Mouse (Mus musculus) CH12.LX (cell line): ENCODE measurements at regions not wholly inside any gene's neighbourhood (a gene's known extent, or its start where the extent isn't known, plus 50 kb on each side); places are given as distances from the start of the nearest gene placed in this dataset.

Experiments
- CHD1 ChIP-seq: IDR thresholded peaks from 2 replicates; pipeline ENCODE4 v1.6.1; 2012; ENCODE audit warnings: low read depth, low read length, improper control_type of control experiment, inconsistent platforms
- CHD2 ChIP-seq: IDR thresholded peaks from 2 replicates; pipeline ENCODE4 v1.6.1; 2011; ENCODE audit warnings: low read length, improper control_type of control experiment
- CTCF ChIP-seq, 2 experiments: IDR thresholded peaks in 1 of 2; conservative IDR thresholded peaks in 1 of 2; 2 replicates each; pipeline ENCODE4 v1.5.1; 2011 to 2012; ENCODE audit warnings: low read depth in 2 of 2, low read length in 2 of 2, improper control_type of control experiment in 1 of 2, inconsistent platforms in 1 of 2, mild to moderate bottlenecking in 1 of 2, moderate library complexity in 1 of 2
- ELF1 ChIP-seq: IDR thresholded peaks from 2 replicates; pipeline ENCODE4 v1.6.1; 2014; ENCODE audit warnings: low read depth, mild to moderate bottlenecking, inconsistent platforms, low read length, improper control_type of control experiment
- EP300 ChIP-seq: IDR thresholded peaks from 2 replicates; pipeline ENCODE4 v1.6.1; 2011; ENCODE audit warnings: low read length, improper control_type of control experiment
- ETS1 ChIP-seq: conservative IDR thresholded peaks from 2 replicates; pipeline ENCODE4 v1.6.1; 2012; ENCODE audit warnings: low read depth, mild to moderate bottlenecking, inconsistent platforms, low read length, improper control_type of control experiment, moderate library complexity
- JUND ChIP-seq: conservative IDR thresholded peaks from 2 replicates; pipeline ENCODE4 v1.6.1; 2011; ENCODE audit warnings: low read depth, low read length, improper control_type of control experiment
- POLR2A ChIP-seq: IDR thresholded peaks from 2 replicates; pipeline ENCODE4 v1.6.1; 2011; ENCODE audit warnings: low read depth, mild to moderate bottlenecking, improper control_type of control experiment, low read length
- RCOR1 ChIP-seq: conservative IDR thresholded peaks from 2 replicates; pipeline ENCODE4 v1.6.1; 2012; ENCODE audit warnings: low read depth, mild to moderate bottlenecking, inconsistent platforms, low read length, improper control_type of control experiment
- USF1 ChIP-seq: IDR thresholded peaks from 2 replicates; pipeline ENCODE4 v1.6.1; 2014; ENCODE audit warnings: low read depth, mild to moderate bottlenecking, inconsistent platforms, low read length, improper control_type of control experiment
- ZKSCAN1 ChIP-seq: IDR thresholded peaks from 2 replicates; pipeline ENCODE4 v1.6.1; 2012; ENCODE audit warnings: low read depth, inconsistent platforms, low read length, improper control_type of control experiment, borderline replicate concordance
- ZMIZ1 ChIP-seq: IDR thresholded peaks from 2 replicates; pipeline ENCODE4 v1.6.1; 2012; ENCODE audit warnings: low read depth, mild to moderate bottlenecking, inconsistent platforms, low read length, improper control_type of control experiment

DNA sequence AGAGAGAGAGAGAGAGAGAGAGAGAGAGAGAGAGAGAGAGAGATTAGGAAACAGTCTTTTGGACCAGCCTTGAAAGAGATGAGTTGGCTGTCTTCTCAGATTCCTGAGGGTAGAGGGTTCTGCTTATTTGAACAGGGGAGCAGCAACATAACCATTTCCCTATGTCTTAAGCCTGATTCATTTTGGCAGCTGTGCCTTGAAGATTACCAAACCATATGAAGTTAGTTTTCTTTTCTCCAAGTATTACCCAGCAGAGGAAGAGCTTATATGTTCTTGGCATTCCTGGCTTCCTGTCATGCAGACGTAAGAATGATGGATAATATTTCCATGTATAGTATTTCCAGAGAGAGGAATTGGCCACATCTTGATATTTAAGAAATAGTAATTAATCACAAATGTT, 124.8 kb upstream of the Igsf10 start:
- TF ChIP-seq CTCF (conservative IDR thresholded peaks at IDR 0.05 in 1 of 2, IDR thresholded peaks at IDR 0.05 in 1 of 2; ENCODE audit: low read depth in 2 of 2, low read length in 2 of 2): no peak
- TF ChIP-seq EP300: no peak
- no peak for TF ChIP-seq ETS1
- no peak for TF ChIP-seq POLR2A
- TF ChIP-seq RCOR1: no peak
- no peak for TF ChIP-seq CHD1
- no peak for TF ChIP-seq USF1
- no peak for TF ChIP-seq ZMIZ1
- TF ChIP-seq CHD2: no peak
- no peak for TF ChIP-seq JUND
- no peak for TF ChIP-seq ELF1
- TF ChIP-seq ZKSCAN1: no peak
